Mouse (Mus musculus) embryonic facial prominence, embryonic 13.5 days (tissue): ENCODE results near the gene Adgrg3. TPM values are rescaled to one million over a fixed set of nuclear protein-coding genes. Genes with fewer than 3 reads are reported as not detected.
A peak's percentile ranks its signal among the peaks of the same experiment; 100 is the strongest.

Source experiments
- ATAC-seq: fragments of 200-750 bp; cut with Nextera tagmentation; 2 replicates; pipeline ENCODE4 v1.8.0; 2017; ENCODE audit warnings: low read depth; ENCODE audit not compliant: insufficient number of reproducible peaks, insufficient read depth, low FRiP score, low TSS enrichment
- H3K27ac ChIP-seq: fragments of 300-500 bp; sonication (generic); 2 replicates; pipeline ENCODE4 v1.5.1; 2015; ENCODE audit warnings: moderate library complexity, mild to moderate bottlenecking, inconsistent platforms
- H3K27me3 ChIP-seq: fragments of 300-500 bp; sonication (generic); 2 replicates; pipeline ENCODE4 v1.6.1; 2015; ENCODE audit warnings: mild to moderate bottlenecking, inconsistent platforms
- H3K36me3 ChIP-seq: fragments of 300-500 bp; sonication (generic); 2 replicates; pipeline ENCODE4 v1.6.1; 2015; ENCODE audit warnings: mild to moderate bottlenecking, inconsistent platforms
- H3K4me1 ChIP-seq: fragments of 300-500 bp; sonication (generic); 2 replicates; pipeline ENCODE4 v1.6.1; 2015; ENCODE audit warnings: inconsistent platforms
- H3K4me2 ChIP-seq: fragments of 300-500 bp; sonication (generic); 2 replicates; pipeline ENCODE4 v1.6.1; 2015; ENCODE audit warnings: moderate library complexity, mild to moderate bottlenecking, inconsistent platforms
- H3K4me3 ChIP-seq: fragments of 300-500 bp; sonication (generic); 2 replicates; pipeline ENCODE4 v1.5.1; 2015; ENCODE audit warnings: mild to moderate bottlenecking, inconsistent platforms
- H3K9ac ChIP-seq: fragments of 300-500 bp; sonication (generic); 2 replicates; pipeline ENCODE4 v1.6.1; 2015; ENCODE audit warnings: mild to moderate bottlenecking, inconsistent platforms
- H3K9me3 ChIP-seq: fragments of 300-500 bp; sonication (generic); 2 replicates; pipeline ENCODE4 v1.6.1; 2016; ENCODE audit warnings: inconsistent platforms
- WGBS: fragments of 180-500 bp; shearing (Covaris S2); methylation state at CpG from one replicate; pipeline ENCODE4 v1.1.7; 2015; ENCODE audit warnings: mixed read lengths; 5-methylcytosine and 5-hydroxymethylcytosine counted together
- polyA plus RNA-seq: library from polyadenylated mRNA; unstranded; fragments of >200 nt; fragmentation: Nextera tagmentation; extraction: Ambion mirVana; gene quantifications from 2 replicates; pipeline ENCODE4 v1.2.1, GENCODE M21; 2015

The Adgrg3 gene
- 2.1 and 2.8 TPM in 2 replicates for polyA plus RNA-seq

DNA sequence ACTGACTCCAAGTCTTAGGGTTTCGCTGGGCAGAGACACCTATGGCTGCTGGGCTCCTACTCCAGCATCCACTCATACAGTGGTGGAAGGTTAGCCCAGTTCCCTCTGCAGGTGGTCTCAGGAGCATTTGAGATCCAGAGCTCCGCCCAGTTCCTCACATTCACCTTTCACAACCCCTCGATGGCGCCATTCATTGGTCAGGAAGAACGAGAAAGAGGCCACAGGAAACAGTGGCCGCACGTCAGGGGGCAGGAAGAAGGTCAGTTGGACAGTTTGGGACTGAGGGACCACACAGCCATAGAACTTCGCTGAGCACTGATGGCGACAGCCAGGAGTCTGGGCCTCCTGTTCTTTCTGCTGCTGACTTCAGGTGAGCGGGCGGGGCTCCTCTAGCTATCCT is at the start of gene Adgrg3:
Gene Adgrg3 (plus strand): TSS at position 242 of the 400 bp plus-strand sequence.
- 76% methylated on average over 11 of the region's 11 CpGs for WGBS
- Histone ChIP-seq H3K27ac (no peak within 1 kb of the TSS), H3K9me3 (no peaks in the 10 kb centered on the region), H3K36me3 (no peaks in the 10 kb centered on the region), H3K4me3 (no peak within 1 kb of the TSS), H3K9ac (no peak within 1 kb of the TSS), H3K27me3 (no peaks in the 10 kb centered on the region), H3K4me1 (no peaks in the 10 kb centered on the region), H3K4me2 (no peak within 1 kb of the TSS)
- ATAC-seq = no peak

- H3K4me2 ChIP-seq = no peak overlapping the region
- H3K4me1 ChIP-seq = 0 out of 2 replicates have a peak, but pooled peaks cover 9% of the 10 kb centered on the region
Observed at GRCm38 (mm10) chr8:94973270-94973669, 44.2 kb upstream of the Adgrg3 start.

GRCm38 (mm10) chr8:94973786-94974185 is 43.7 kb upstream of the Adgrg3 start:
- ATAC-seq = no peak
- 87% methylated on average over 9 of the region's 9 CpGs for WGBS

More at GRCm38 (mm10) chr8:94973270-94973669, 44.2 kb upstream of the Adgrg3 start:
- H3K27ac ChIP-seq = no peak overlapping the region
- no peaks in the 10 kb centered on the region for H3K36me3 ChIP-seq
- ATAC-seq = no peak
- H3K4me3 ChIP-seq = no peak overlapping the region
- H3K9me3 ChIP-seq = no peaks in the 10 kb centered on the region
- peaks cover 13% of the 10 kb centered on the region for H3K27me3 ChIP-seq
- 88% methylated on average over 9 of the region's 9 CpGs for WGBS
- H3K9ac ChIP-seq = no peak overlapping the region

GRCm38 (mm10) chr8:94974467-94975165 is 42.9 kb upstream of the Adgrg3 start, which contains the start of gene Adgrg1:
TSS of gene Adgrg1 (plus strand) at chr8:94974751.
- no peak within 1 kb of the TSS for H3K4me3 ChIP-seq
- H3K9me3 ChIP-seq = no peaks in the 10 kb centered on the region
- peaks cover 13% of the 10 kb centered on the region for H3K27me3 ChIP-seq
- no peak within 1 kb of the TSS for H3K9ac ChIP-seq
- ATAC-seq = no peak
- 45% methylated on average over 7 of the region's 7 CpGs for WGBS
- no peak within 1 kb of the TSS for H3K27ac ChIP-seq
- H3K36me3 ChIP-seq = no peaks in the 10 kb centered on the region
- 0 out of 2 replicates have a peak, but pooled peaks cover 9% of the 10 kb centered on the region for H3K4me1 ChIP-seq
- H3K4me2 ChIP-seq = no peak within 1 kb of the TSS

More at GRCm38 (mm10) chr8:94973786-94974185, 43.7 kb upstream of the Adgrg3 start:
- Histone ChIP-seq H3K4me1 (0 out of 2 replicates have a peak, but pooled peaks cover 9% of the 10 kb centered on the region), H3K27me3 (peaks cover 13% of the 10 kb centered on the region), H3K27ac (no peak overlapping the region), H3K4me2 (no peak overlapping the region), H3K36me3 (no peaks in the 10 kb centered on the region), H3K4me3 (no peak overlapping the region), H3K9me3 (no peaks in the 10 kb centered on the region), H3K9ac (no peak overlapping the region)

DNA sequence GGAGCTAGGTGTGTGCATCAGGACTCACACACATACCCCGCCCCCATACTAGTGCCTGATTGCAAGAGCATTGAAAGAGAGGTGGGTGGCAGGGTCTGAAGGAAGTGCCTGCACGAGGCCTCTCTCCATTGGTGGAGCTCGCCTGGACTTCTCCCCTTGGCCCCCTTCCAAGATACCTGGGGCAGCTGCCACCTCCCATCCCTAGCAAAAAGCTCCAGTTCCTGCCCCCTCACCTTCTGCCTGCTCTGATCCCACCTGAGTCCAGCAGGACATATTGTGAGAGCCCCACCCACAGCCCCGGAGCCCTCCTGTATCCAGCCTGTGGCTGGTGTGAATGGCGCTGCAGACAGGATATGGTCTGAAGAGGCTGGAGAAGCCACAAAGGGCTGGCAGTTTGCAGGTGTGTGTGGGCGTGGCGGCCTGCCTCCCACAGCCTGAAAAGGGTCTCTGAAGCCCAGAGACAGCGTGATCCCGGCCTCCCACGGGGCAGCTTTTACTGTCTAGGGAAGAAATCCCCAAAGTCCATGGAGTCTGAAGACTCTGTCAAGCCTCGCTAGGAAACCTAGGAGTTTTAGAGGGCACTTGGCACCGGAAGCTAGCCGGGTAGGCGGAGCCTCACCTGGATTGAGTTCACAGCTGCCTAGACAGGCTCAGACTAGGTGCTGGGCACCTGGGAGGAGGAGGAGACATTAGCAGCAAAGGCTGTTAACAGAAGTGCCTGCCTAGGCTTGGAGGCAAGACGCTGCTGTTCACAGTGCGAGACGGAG is 40.7 kb upstream of the Adgrg3 start:
- WGBS = 13% methylated on average over 17 of the region's 17 CpGs
- no peaks in the 10 kb centered on the region for H3K9me3 ChIP-seq
- H3K9ac ChIP-seq = peak overlapping the region; percentile 67
- ATAC-seq = peak; percentile 63
- peak overlapping the region; percentile 36 for H3K4me3 ChIP-seq
- H3K36me3 ChIP-seq = no peaks in the 10 kb centered on the region
- peaks cover 13% of the 10 kb centered on the region for H3K27me3 ChIP-seq
- H3K27ac ChIP-seq = peak overlapping the region; percentile 88
- H3K4me2 ChIP-seq = peak overlapping the region; percentile 53
- peaks cover 22% of the 10 kb centered on the region for H3K4me1 ChIP-seq

DNA sequence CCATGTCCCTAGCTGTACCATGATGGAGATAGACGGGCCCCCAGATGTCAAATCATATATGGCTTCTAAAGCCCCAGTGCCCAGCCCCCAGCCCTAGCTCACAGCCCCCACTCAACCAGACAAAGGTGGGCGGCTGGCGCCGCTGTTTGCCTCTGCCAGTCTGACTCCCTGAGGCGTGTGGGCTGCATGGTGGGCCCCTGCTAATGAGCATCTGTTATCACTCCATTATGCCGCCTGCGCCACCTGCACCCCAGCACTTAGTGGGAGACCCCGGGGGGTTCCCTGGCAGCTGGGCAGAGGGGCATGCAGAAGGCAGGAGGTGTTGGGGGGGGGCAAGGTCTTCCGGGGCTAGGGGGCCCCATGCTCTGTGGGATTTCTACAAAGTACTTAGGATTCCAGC is 39.4 kb upstream of the Adgrg3 start:
- Histone ChIP-seq H3K4me3 (peak overlapping the region; percentile 36), H3K27me3 (peaks cover 13% of the 10 kb centered on the region), H3K36me3 (no peaks in the 10 kb centered on the region), H3K4me2 (peak overlapping the region; percentile 53), H3K9me3 (no peaks in the 10 kb centered on the region), H3K4me1 (peaks cover 23% of the 10 kb centered on the region), H3K9ac (no peak overlapping the region; the same call in 1 of the 2 replicates), H3K27ac (peak overlapping the region; percentile 88)
- 46% methylated on average over 9 of the region's 9 CpGs for WGBS
- no peak for ATAC-seq

- Histone ChIP-seq H3K4me1 (peaks cover 29% of the 10 kb centered on the region), H3K4me2 (peak overlapping the region; percentile 53), H3K27me3 (peaks cover 13% of the 10 kb centered on the region), H3K4me3 (peak overlapping the region; percentile 36), H3K9me3 (no peaks in the 10 kb centered on the region), H3K36me3 (no peaks in the 10 kb centered on the region), H3K9ac (no peak overlapping the region), H3K27ac (no peak overlapping the region)
- whole genome bisulfite sequencing = 74% methylated on average over 13 of the region's 13 CpGs
- ATAC-seq = no peak
Observed at GRCm38 (mm10) chr8:94978593-94979319, 38.7 kb upstream of the Adgrg3 start.

GRCm38 (mm10) chr8:94980176-94980575 is 37.3 kb upstream of the Adgrg3 start:
- Histone ChIP-seq H3K4me3 (no peak overlapping the region), H3K27ac (no peak overlapping the region), H3K27me3 (peaks cover 12% of the 10 kb centered on the region), H3K9me3 (no peaks in the 10 kb centered on the region), H3K36me3 (no peaks in the 10 kb centered on the region), H3K4me1 (peaks cover 39% of the 10 kb centered on the region), H3K4me2 (no peak overlapping the region), H3K9ac (no peak overlapping the region)
- ATAC-seq = no peak
- 81% methylated on average over 5 of the region's 5 CpGs for WGBS

GRCm38 (mm10) chr8:94980976-94981375 is 36.5 kb upstream of the Adgrg3 start:
- H3K9ac ChIP-seq = no peak overlapping the region
- peaks cover 39% of the 10 kb centered on the region for H3K4me1 ChIP-seq
- 41% methylated on average over 8 of the region's 8 CpGs for WGBS
- no peak overlapping the region for H3K4me2 ChIP-seq
- no peak for ATAC-seq
- no peak overlapping the region for H3K27ac ChIP-seq
- H3K36me3 ChIP-seq = no peaks in the 10 kb centered on the region
- no peaks in the 10 kb centered on the region for H3K9me3 ChIP-seq
- H3K4me3 ChIP-seq = no peak overlapping the region
- peaks cover 9% of the 10 kb centered on the region for H3K27me3 ChIP-seq

DNA sequence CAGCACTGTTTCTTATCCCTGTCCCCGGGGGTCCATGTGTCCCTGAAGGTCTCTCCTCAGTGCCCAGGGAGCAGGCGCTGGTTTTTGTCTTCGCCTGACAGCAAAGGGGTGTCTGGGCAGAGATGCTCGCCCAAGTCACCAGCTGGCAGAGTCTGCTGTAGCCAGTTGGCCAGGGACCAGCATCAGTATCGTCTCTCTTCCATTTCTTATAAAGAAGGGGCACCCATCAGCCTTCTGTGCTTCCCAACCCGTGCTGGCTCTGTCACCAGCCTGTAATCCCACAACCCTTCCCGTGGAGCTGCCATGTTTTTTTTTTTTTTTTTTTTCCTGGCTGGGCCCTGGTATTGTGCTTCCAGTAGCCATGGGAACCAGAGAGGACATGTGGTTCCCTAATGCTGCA is 35.6 kb upstream of the Adgrg3 start:
- H3K36me3 ChIP-seq = no peaks in the 10 kb centered on the region
- H3K4me2 ChIP-seq = no peak overlapping the region
- no peak overlapping the region for H3K27ac ChIP-seq
- peaks cover 41% of the 10 kb centered on the region for H3K4me1 ChIP-seq
- H3K4me3 ChIP-seq = no peak overlapping the region
- H3K9ac ChIP-seq = no peak overlapping the region
- peaks cover 3% of the 10 kb centered on the region for H3K27me3 ChIP-seq
- ATAC-seq = no peak
- 69% methylated on average over 7 of the region's 7 CpGs for WGBS
- no peaks in the 10 kb centered on the region for H3K9me3 ChIP-seq

- Histone ChIP-seq H3K4me2 (no peak overlapping the region), H3K36me3 (no peaks in the 10 kb centered on the region), H3K27ac (no peak overlapping the region), H3K4me1 (peaks cover 34% of the 10 kb centered on the region), H3K9ac (no peak overlapping the region), H3K27me3 (no peaks in the 10 kb centered on the region), H3K4me3 (no peak overlapping the region), H3K9me3 (no peaks in the 10 kb centered on the region)
- 18% methylated on average over 5 of the region's 5 CpGs for WGBS
- no peak for ATAC-seq
Observed at GRCm38 (mm10) chr8:94983146-94983545, 34.3 kb upstream of the Adgrg3 start.
